Comparison of ENCODE assay signal across 8 mouse cellular contexts in the genomic region with DNA sequence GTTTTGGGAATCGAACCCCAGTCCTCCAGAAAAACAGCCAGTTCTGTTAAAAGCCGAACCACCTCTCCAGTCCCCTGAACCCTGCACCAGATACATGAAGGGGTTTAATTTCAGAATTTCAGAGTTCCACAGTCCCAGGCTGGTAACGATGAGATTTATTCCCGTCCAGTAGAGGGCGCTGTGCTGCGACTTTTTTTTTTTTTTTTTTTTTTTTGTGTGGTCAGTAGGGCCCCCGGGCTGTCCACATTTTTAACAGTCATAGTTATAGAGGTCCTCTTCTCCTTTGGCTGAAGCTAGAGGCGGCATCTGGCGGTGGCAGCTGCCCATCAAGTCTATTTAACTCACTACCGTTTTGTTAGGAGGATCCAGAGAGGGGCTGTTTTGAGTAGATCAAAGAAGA. TPM values are rescaled to one million over a fixed set of nuclear protein-coding genes. Genes with fewer than 3 reads are reported as not detected.
DNase-seq lines count a peak whose midpoint lies in the region; ATAC-seq and TF ChIP-seq lines count a peak whose summit lies in the region.

No protein-coding gene starts in this region.

- no peaks in the 10 kb centered on the region for H3K9me3 ChIP-seq in lung, embryonic 14.5 days (ENCODE audit: low read depth, low read length)

- H3K27me3 ChIP-seq in cerebellum, adult 2 months (ENCODE audit: control insufficient read depth, insufficient read depth, low read length) = no peaks in the 10 kb centered on the region
- no peaks in the 10 kb centered on the region for H3K27me3 ChIP-seq in lung, embryonic 14.5 days (ENCODE audit: insufficient read depth, low read length)

- no peaks in the 10 kb centered on the region for H3K36me3 ChIP-seq in lung, embryonic 14.5 days (ENCODE audit: insufficient read depth)

- 13% methylated on average over 10 of the region's 10 CpGs for WGBS in cerebellum, adult 2 months
- 13% methylated on average over 10 of the region's 10 CpGs for WGBS in lung, embryonic 14.5 days

- H3K4me3 ChIP-seq in cerebellum, adult 2 months (replicated peaks; ENCODE audit: insufficient read depth, low read depth, low read length) = no peak overlapping the region
- no peak overlapping the region for H3K4me3 ChIP-seq in lung, embryonic 14.5 days (ENCODE audit: low read depth, low read length)

- H3K9ac ChIP-seq in lung, embryonic 14.5 days = no peak overlapping the region

- peak; percentile 51; the same call in 1 of the 2 replicates for TF ChIP-seq CTCF in cerebellum, adult 2 months (IDR thresholded peaks at IDR 0.05; ENCODE audit: borderline replicate concordance, insufficient read depth, low read depth, low read length)
- TF ChIP-seq CTCF in lung, embryonic 14.5 days (IDR thresholded peaks at IDR 0.05; ENCODE audit: low read depth) = peak; percentile 59

- DNase-seq in cerebellum, adult 2 months = peak in 1 of 2 experiments; percentile 18
- DNase-seq in cerebellum, adult 11 months = no peak
- DNase-seq in lung, embryonic 14.5 days = peak; percentile 51
- DNase-seq in lung, postnatal 36 days = no peak
- DNase-seq in c-Kit-positive CD71-positive TER-119-positive erythroid progenitor cells, embryonic 14.5 days (ENCODE audit: low spot score) = peak; percentile 20
- no peak for DNase-seq in natural killer cell, adult 2 months (ENCODE audit: low spot score in 2 of 2)
- no peak for DNase-seq in right cerebral cortex, postnatal 25 days

- no peak for TF ChIP-seq POLR2A in cerebellum, adult 2 months (IDR thresholded peaks at IDR 0.05; ENCODE audit: borderline replicate concordance, insufficient read depth, low read length)

- no peak for ATAC-seq in lung, embryonic 14.5 days (ENCODE audit: insufficient read depth)
- peak; percentile 42; the same call in 1 of the 2 replicates for ATAC-seq in megakaryocyte-erythroid progenitor cell, adult 5-6 weeks (replicated peaks; ENCODE audit: low FRiP score, low TSS enrichment, poor library complexity, severe bottlenecking)

- H3K27ac ChIP-seq in cerebellum, adult 2 months (ENCODE audit: insufficient read depth, low read length) = no peak overlapping the region
- H3K27ac ChIP-seq in lung, embryonic 14.5 days (ENCODE audit: low read depth) = no peak overlapping the region

- no peaks in the 10 kb centered on the region for H3K4me1 ChIP-seq in cerebellum, adult 2 months (ENCODE audit: control insufficient read depth, insufficient read depth, low read length)
- no peaks in the 10 kb centered on the region for H3K4me1 ChIP-seq in lung, embryonic 14.5 days (ENCODE audit: insufficient read depth)

- no peak overlapping the region for H3K4me2 ChIP-seq in lung, embryonic 14.5 days

RNA-seq across cellular contexts. Expression of gene Hmgn2, which starts 37.1 kb away (rescaled TPM):
- 140 and 148 TPM in 2 replicates for polyA plus RNA-seq in cerebellum, adult 2 months (2012; rRNA removed)
- polyA plus RNA-seq in lung, embryonic 14.5 days (2014; fragmentation: Nextera tagmentation; extraction: Ambion mirVana) = 3,363 and 3,461 TPM in 2 replicates
- total RNA-seq in megakaryocyte-erythroid progenitor cell, adult 5-6 weeks (2014; fragmentation: Nextera tagmentation) = 542 and 559 TPM in 2 replicates
- 268 and 336 TPM in 2 replicates for total RNA-seq in megakaryocyte-erythroid progenitor cell, adult 5-6 weeks (2017)

RNA-seq across cellular contexts. Expression of gene Rps6ka1, which starts 43.8 kb away (rescaled TPM):
- 93.6 and 114 TPM in 2 replicates for polyA plus RNA-seq in cerebellum, adult 2 months (2012; rRNA removed)
- polyA plus RNA-seq in lung, embryonic 14.5 days (2014; fragmentation: Nextera tagmentation; extraction: Ambion mirVana) = 46.2 and 49.5 TPM in 2 replicates
- total RNA-seq in megakaryocyte-erythroid progenitor cell, adult 5-6 weeks (2014; fragmentation: Nextera tagmentation) = 37.3 and 46.2 TPM in 2 replicates
- total RNA-seq in megakaryocyte-erythroid progenitor cell, adult 5-6 weeks (2017) = 16.3 and 36.1 TPM in 2 replicates

Comparison
In these comparisons a context has a peak if more than half of its experiments do, and no peak if none do; other contexts are left out.
1. DNase-seq: peak in lung, embryonic 14.5 days (single experiment) and c-Kit-positive CD71-positive TER-119-positive erythroid progenitor cells, embryonic 14.5 days (single experiment); none in cerebellum, adult 11 months (single experiment), lung, postnatal 36 days (single experiment), natural killer cell, adult 2 months (0 of 2) and right cerebral cortex, postnatal 25 days (single experiment).
2. RNA of gene Hmgn2, which starts 37.1 kb away (polyA plus RNA-seq): 3,363 to 3,461 TPM in lung, embryonic 14.5 days; 140 to 148 TPM in cerebellum, adult 2 months; every median in the first group is over 10 times any median in the second.